Mouse (Mus musculus) thymus, postnatal 25 days (tissue): Measurements from ENCODE around the gene Lamp2.
"Not testable (repeated sequence)": the region's sequence is repeated elsewhere in the genome, so short reads cannot be mapped to it uniquely, and the experiment has no call there.

Experiments used
- DNase-seq: peaks from one replicate; pipeline ENCODE4 v3.0.0; 2022

Gene Lamp2

DNA sequence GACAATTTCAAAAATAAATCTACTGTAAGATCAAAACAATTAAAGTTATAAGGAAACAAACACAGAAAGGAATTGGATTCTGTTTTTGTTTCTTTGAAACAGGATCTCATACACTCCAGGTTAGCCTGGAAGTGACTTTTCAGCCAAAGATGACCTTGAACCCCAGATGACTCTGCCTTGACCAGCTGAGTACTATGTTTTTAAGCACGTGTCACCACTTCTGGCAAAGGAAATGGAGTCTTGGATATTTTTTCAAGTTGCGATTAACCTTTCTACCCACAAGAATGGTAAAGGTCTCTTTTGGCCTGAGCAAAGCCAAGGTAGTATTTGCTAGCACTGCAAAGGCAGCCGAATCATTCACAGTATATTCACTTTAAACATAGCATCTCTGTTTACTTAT is 33.2 kb downstream of the Lamp2 start:
- DNase-seq, result no peak

DNA sequence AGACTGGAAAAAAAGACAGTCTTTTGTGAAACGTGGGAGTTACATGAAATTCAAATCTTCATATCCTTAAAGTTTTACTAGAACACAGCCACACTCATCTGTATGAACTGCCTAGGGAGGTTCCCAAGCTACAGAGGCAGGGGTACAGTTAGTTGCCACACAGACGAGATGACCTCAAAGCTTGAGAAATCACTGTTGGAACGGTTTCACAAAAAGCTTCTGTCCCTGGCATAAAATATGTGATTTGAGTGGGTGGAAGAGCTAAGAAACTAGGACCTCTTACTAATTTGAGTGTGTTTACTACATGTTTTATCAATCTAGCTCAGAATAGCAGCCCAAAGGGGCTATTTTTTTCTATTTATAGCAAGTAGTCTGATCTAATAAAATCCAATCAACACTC is 33.9 kb downstream of the Lamp2 start:
- no peak for DNase-seq

DNA sequence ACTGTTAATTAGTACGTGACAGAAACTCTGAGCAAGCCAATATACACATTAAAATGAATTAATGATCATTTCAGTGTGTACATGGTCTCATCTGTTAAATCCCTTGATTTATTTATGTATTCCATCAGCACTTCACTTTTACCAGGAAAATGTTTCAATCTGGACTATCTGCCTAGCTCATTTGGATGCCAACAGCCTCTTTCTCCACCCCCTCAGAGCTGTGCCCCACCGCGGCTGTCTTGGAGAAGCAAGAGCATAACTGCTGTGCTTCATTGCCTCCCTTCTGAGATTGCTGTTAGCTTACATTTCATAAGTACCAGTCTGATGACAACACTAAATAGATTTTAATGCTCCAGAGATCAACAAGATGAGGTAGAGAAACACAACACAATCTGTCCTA is 52.4 kb downstream of the Lamp2 start:
- no peak for DNase-seq

DNA sequence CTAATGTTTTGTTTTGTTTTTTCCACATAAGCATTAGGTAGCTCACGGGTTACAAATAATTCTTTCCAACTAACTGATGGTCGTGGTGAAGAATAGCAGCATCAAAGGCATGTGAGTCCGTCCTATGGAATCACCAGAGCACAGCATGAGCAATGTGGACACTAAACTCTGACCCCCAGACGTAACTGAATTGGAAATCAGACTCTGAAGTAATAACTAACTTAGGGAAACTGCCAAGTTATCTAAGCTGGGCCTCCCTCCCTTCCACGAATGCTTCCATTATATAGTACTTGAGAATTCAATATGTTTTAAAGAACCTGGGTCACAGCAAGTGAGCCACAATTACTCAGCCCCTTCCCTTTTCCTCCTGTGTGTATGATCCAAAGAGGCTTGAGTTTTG is 53.3 kb downstream of the Lamp2 start:
- no peak for DNase-seq

DNA sequence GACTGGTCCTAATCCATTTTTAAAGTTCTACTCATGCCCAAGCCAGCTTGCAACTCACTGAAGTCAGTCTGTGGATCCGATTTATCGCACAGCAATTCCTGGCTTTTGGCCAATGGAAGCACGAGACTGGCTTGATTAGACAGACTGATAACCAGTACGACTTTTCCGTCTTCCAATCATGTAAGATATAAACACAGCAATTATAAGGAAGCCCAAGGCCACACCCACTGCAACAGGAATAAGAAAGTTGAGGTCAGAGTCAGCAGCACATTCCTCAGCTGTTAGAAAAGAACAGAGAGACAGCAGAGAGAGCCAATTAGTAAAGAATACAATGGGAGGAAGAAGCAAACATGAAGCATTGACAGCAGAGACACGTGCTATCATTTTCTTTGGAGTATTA is 54.2 kb downstream of the Lamp2 start:
- DNase-seq, result no peak

DNA sequence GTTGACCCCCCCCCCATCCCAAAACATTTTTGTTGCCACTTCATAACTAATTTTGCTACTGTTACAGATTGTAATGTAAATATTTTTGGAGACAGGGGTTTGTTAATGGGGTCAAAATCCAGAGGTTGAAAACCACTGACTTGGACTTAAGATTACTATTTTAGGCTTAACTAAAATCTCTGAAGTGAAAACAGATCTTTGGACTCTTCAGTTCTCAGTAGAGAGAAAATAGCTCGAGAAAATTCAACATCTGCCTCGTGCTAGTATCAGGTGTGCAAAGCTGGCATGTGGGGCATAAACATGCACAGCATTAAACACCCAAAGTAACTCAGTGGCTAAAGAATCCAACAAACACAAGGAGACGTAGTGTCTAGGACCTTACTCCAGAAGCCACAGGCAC is 55.6 kb downstream of the Lamp2 start:
- no peak for DNase-seq

DNA sequence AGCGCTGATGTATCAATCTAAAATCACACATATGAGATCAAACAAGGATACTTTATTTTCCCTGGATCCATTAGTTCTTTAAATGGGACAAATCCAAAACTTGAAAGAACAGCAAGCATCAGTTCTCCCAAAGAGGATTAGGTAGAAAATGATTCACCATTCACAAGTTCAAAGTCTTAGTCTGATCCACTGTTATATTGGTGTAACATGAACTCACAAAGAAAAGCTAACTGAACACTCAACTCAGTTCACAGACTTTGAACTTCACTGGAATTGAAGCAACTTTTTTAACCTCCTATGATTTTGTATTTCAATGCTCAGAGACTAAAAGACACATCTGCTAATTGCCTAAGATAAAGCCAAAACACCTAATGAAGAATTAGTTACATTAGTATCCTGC is 56.6 kb downstream of the Lamp2 start:
- DNase-seq, result no peak

DNA sequence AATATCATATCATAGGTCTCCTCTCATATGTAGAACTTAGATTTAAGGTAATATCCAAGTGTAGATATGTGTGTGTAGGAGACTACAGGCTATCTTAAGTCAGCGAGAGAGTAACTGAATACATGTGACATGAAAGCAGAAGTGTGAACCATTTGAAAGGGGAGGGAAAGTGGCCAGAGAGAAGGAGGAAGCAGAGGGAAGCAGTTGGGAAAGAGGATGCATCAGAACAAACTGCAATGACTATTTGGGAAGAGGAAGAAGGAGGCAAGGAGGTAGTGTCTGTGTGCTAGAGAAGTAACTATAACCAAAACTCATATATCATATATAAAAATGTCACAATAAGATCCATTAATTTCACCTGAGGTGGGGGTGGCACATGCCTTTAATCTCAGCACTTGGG is 83.1 kb downstream of the Lamp2 start:
- DNase-seq, result not testable (repeated sequence)

DNA sequence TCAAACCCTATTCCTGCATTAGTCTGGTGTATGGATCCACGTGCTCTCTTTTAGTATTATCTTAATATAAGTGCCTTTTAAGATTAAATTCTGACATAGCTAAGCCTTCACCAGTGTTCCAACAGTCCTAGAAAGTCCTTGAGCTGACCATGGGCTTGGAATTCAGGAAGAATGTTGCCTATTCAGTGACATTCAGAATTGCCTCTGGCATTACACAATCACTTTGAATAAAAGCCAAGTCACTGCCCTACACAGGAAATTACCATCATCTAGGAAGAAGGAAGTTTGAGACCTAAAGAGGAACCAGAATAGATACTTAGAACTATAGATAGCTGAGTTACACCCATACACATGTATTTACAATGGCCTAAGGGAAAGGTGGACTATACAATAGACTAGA is 91.6 kb downstream of the Lamp2 start:
- not testable (repeated sequence) for DNase-seq

DNA sequence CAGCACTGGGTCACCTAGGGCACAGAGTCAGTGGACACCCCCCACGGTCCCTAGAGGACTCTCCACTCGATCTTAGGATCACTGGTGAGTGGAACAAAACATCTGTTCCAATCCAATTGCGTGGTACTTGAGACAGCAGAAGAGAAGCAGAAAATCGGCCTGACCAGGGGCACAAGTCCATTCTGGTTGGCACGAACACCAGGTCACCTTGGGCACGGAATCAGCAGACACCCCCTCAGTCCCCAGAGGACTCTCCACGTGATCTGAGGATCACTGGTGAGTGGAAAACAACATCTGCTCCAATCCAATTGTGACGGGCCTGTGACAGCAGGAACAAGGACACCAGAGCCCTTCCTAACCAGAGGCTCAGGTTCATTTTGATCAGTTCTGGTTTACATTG is 94.2 kb downstream of the Lamp2 start:
- DNase-seq, result no peak
